Mouse (Mus musculus) spleen, postnatal 4 days (tissue): Measurements from ENCODE around the gene Pde4a.
"Not testable (repeated sequence)": the region's sequence is repeated elsewhere in the genome, so short reads cannot be mapped to it uniquely, and the experiment has no call there.

Source experiments
- DNase-seq, 2 experiments: peaks; one replicate each; pipeline ENCODE4 v3.0.0; 2022; ENCODE audit warnings: low spot score in 2 of 2

Gene Pde4a

DNA sequence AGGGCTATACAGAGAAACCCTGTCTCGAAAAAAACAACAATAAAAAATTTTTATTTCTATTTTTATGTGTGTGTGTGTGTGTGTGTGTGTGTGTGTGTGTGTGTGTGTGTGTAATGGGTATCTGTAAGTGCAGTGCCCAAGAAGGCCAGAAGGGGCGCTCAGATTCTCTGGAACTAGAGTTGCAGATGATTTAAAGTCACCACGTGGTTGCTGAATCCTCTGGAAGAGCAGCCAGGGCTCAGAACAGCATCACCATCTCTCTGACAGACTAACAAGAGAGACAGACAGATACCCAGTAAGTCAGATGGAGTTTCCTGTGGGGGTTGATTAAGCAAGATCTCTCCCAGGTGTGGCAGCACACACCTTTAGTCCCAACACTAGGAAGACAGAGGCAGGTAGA lies 54.3 kb downstream of the Pde4a start:
- no peak for DNase-seq

- DNase-seq = peak; percentile 94 to 97
These were observed 55.2 kb downstream of the Pde4a start for GRCm38 (mm10) chr9:21220490-21221382.

DNA sequence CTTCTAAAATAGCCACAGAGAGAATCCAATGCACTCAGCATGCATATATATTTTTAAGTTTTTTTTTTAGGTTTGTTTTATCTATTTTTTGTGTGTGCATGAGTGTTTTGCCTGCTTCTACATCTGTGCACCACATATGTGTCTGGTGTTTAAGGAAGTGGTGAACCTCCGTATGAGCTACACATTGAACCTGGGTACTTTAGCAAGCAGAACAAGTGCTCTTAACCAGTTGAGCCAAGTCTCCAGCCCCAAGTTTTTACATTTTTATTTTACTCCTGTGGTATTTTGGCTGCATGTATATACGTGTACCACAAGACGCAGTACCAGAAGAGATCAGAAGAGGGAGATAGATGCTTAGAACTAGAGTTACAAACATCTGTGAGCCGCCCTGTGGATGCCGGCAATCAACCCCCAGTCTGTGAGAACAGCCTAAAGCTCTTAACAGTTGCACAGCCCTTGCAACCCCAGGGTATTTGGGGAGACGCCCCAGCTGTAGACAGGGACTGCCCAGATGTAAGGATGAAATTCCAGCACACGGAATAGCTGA lies 55.9 kb downstream of the Pde4a start:
- peak in 1 of 2 experiments; percentile 51 for DNase-seq

GRCm38 (mm10) chr9:21223490-21223889 lies 58.0 kb downstream of the Pde4a start:
- DNase-seq = not testable (repeated sequence)

GRCm38 (mm10) chr9:21223906-21224305 lies 58.4 kb downstream of the Pde4a start:
- DNase-seq = no peak

GRCm38 (mm10) chr9:21224576-21225414 lies 59.3 kb downstream of the Pde4a start:
- no peak for DNase-seq

DNA sequence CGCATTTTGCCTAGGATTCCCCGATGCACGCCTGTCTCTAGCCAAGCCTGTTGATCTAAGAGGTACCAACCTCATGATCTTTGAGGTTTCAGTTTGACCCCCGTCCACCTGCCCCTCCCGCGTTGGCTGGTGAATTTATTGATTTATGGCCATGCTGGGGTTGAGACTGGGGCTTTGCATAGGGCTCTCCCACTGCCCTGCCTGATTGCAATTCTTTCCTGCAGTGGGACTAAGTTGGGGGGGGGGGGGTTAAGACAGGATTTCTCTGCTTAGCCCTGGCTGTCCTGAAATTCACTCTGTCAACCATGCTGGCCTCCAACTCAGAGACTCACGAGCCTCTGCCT lies 59.9 kb downstream of the Pde4a start:
- DNase-seq = no peak

DNA sequence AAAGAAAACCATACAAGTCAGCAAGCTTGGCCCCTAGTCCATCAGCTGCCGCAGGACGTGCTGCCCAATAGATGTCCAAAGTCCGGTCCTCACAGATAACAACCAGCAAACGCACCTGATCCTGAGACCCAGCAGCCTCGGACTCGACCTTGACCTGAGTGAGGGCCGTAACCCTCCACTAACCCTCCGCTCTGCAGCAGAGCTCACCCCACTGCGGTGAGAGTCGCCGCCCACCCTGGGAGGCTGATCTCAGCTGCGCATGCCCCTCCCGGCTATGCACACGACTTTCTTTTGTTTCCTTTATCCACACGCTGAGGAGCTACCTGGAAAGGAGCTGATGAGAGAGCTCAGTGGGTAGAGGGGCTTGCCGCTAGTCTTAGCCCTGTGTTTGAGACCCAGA lies 61.8 kb downstream of the Pde4a start:
- DNase-seq = no peak

GRCm38 (mm10) chr9:21231551-21231950 lies 66.0 kb downstream of the Pde4a start:
- no peak for DNase-seq

- DNase-seq = no peak
These were observed 67.4 kb downstream of the Pde4a start for GRCm38 (mm10) chr9:21232867-21233266.

- DNase-seq = no peak
These were observed 67.9 kb downstream of the Pde4a start for GRCm38 (mm10) chr9:21233366-21233765.

GRCm38 (mm10) chr9:21233805-21234204 lies 68.3 kb downstream of the Pde4a start:
- no peak for DNase-seq

DNA sequence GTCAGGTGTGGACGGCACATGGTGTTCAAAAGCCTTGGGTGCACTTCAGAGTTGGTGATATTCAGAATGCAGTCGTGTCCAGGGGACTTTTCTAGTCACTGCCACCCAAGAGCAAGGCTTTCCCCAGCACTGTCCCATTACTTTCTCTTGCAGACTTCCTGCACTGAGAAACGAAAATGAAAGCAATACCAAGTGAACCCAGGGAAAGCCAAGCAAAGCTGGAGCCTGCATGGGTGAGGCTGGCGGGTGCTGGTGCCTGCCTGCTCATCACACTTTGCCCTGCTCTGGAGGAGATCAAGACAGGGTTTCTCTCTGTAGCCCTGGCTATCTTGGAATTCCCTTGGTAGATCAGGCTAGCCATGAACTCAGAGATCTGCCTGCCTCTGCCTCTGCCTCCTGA lies 69.8 kb downstream of the Pde4a start:
- no peak for DNase-seq

DNA sequence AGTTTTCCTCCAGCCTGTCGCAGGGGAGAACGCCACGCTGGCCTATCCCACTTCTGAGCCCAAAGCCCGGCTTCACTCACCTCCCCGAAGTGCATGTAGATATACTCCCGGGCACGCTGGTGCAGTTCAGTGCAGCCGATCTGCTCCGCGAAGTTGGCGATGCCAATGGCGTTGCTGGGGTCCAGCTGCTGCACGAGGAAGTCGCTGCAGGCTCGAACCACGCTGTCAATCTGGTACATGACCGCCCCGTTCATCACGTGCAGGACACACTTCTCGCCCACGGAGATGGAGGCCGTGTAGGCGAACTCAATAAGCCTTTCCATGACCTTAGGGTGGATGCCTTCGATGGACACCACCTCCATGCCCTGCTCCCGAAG lies 71.5 kb downstream of the Pde4a start:
- DNase-seq = no peak

- peak; percentile 63 to 82 for DNase-seq
These were observed 72.0 kb downstream of the Pde4a start for GRCm38 (mm10) chr9:21237368-21238003.

DNA sequence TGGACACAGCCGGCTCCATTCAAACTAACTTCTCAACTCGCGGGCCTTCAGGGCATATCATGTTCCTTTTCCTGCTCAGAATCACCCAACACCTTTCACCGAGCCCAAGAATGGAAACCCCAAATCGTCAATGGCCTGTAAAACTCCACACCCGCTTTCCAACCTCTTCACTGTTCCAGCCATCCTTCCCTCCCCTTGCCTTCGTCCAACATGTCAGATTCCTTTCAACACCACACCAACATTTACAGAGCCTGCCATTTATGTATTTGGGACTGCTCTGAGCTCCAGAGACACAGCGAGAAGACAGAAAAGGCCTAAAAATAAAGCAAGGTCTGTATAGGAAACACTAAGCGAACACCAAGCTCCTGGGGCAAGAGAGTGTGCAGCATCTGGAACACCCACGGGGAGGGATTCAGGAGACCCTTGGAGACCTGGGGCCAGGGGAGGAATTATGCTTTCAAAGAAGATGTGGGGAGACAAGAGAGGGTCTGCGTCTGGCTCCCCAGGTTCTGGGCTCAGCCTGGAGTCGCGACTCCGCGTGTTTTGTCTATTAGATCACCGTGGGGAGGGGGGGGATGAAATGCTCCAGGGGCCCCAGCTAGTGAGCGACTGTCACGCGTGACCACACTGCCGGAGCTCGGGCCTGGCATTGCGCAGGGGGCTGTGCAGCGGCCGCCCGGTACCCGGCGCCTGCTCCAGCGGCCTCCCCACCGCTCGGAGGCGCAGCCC lies 72.7 kb downstream of the Pde4a start:
- peak in 1 of 2 experiments; percentile 71 for DNase-seq

DNA sequence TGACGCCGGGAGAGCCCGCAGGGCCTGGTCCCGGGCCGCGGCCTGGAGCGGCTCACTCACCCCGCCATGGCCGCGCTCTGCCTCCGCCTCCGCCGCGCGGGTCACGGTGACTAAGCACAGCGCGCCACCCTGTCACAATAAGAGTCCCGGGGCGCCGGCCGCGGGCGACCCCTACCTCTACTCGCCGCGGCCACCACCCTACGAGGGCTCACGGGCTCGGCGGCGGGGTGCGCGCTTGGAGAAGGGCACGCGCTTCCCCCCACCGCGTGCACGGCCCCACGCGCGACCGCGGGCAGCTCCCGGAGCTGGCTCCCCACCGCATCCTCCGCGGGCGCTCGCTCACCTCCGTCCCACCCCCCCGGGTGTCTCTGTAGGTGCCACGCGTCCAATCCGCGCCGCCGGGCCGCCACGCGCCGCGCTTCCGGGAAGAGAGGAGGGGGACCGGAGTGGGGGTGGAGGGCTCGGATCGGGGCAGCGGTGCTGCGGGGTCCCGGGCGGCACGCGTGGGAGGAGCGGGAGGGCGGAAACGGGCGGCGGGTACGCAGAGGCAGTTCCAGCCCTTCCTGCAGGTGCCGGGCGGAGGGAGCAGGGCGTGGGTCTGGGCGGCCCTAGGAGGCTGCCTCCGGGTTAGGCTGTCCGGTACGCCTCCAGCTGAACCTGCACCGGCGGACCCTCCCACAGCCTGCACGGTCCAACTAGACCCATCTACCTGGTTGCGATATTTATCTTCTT lies 73.4 kb downstream of the Pde4a start, which contains the start of gene Keap1:
Gene Keap1, minus strand, starts transcription at position 629 of the 732 bp plus-strand sequence.
- peak; percentile 86 to 95 for DNase-seq

GRCm38 (mm10) chr9:21239465-21239848 lies 73.9 kb downstream of the Pde4a start:
- DNase-seq = no peak

- peak; percentile 87 to 93 for DNase-seq
These were observed 75.8 kb downstream of the Pde4a start for GRCm38 (mm10) chr9:21241343-21241742.

- DNase-seq = peak in 1 of 2 experiments; percentile 67
These were observed 78.4 kb downstream of the Pde4a start for GRCm38 (mm10) chr9:21243826-21244427.
